Mouse (Mus musculus): ENCODE data around the gene Gpr33.

DNA sequence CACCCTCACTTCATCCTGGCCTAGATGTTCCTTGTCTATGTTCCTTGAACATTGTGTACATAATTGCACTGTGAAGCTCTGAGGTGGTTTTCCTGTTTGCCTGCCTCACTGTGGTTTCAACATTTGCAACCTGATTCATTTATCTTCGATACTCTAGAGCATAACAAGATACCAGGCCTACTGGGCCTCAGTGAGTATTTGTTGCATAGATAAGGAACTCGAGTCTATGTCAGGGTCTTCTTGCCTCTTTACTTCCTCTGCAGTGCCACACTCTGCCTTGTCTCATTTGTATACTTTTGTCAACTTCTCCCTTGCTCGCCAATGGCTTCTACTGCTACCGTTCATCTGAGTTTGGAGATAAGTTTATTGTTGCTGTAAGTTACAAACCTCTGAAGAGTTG lies 18.5 kb upstream of the Gpr33 start:
- TF ChIP-seq POLR2A (IDR thresholded peaks at IDR 0.05; ENCODE audit: insufficient read depth, low read depth, low read length): no peak
- no peak for TF ChIP-seq CTCF (IDR thresholded peaks at IDR 0.05; ENCODE audit: insufficient read depth, low read depth, low read length)
